Mouse (Mus musculus) forebrain, embryonic 12.5 days (tissue): ENCODE data around the gene Hsd3b5. TPM values are rescaled to one million over a fixed set of nuclear protein-coding genes. Genes with fewer than 3 reads are reported as not detected.

ENCODE experiments used
- polyA plus RNA-seq: library from polyadenylated mRNA; unstranded; fragments of >200 nt; fragmentation: Nextera tagmentation; extraction: Ambion mirVana; gene quantifications from 2 replicates; pipeline ENCODE4 v1.2.1, GENCODE M21; 2016

The Hsd3b5 gene
- polyA plus RNA-seq, 1 experiment from 2014 or later = not detected

Other genes with a start within 250 kb of the Hsd3b5 start
- gene Zfp697, start 247.8 kb downstream of the Hsd3b5 start, polyA plus RNA-seq = 8.8 and 9.8 TPM in 2 replicates
- gene Gm4450, start 173.1 kb downstream of the Hsd3b5 start, polyA plus RNA-seq = not detected in 2 replicates
- not detected in 2 replicates for gene Hsd3b4, start 119.7 kb downstream of the Hsd3b5 start, polyA plus RNA-seq
- gene Gm10681, start 41.4 kb downstream of the Hsd3b5 start, polyA plus RNA-seq = not detected in 2 replicates
- not detected in 2 replicates for gene Hsd3b2, start 94.3 kb upstream of the Hsd3b5 start, polyA plus RNA-seq
- gene Hsd3b3, start 132.9 kb upstream of the Hsd3b5 start, polyA plus RNA-seq = 0.18 TPM in 2 replicates
- gene Hsd3b6, start 184.2 kb upstream of the Hsd3b5 start, polyA plus RNA-seq = 26.2 and 35.6 TPM in 2 replicates
- gene Hsd3b1, start 229.5 kb upstream of the Hsd3b5 start, polyA plus RNA-seq = 0.27 and 0.55 TPM in 2 replicates